Mouse (Mus musculus) v-Abl transformed pro-B cells (cell line): ENCODE data around the gene Dhh.

ENCODE experiments used
- in situ Hi-C, 2 experiments: fragments of 400-800 bp; cut with MboI; formaldehyde crosslinking; loops; one replicate each; pipeline ENCODE4 v1.15.1; 2025; ENCODE audit not compliant: unreplicated experiment in 2 of 2

Gene Dhh

GRCm38 (mm10) chr15:98917538-98918498, 19.5 kb upstream of the Dhh start, which contains the start of gene Lmbr1l:
Gene Lmbr1l (minus strand): TSS chr15:98918231.
- in situ Hi-C loops: loop anchor here in 1 of 2 experiments (25.0 kb wide), 1 partner anchor 1394 kb away; the partner anchor contains the start of gene Mettl7a1

GRCm38 (mm10) chr15:98917091-98917490, 18.8 kb upstream of the Dhh start:
- in situ Hi-C loops: loop anchor here in 1 of 2 experiments (25.0 kb wide), 1 partner anchor 1395 kb away; the partner anchor contains the start of gene Mettl7a1

- in situ Hi-C loops: loop anchor here in 1 of 2 experiments (25.0 kb wide), 1 partner anchor 1396 kb away; the partner anchor contains the start of gene Mettl7a1
Observed at GRCm38 (mm10) chr15:98916016-98916415, 17.7 kb upstream of the Dhh start.

GRCm38 (mm10) chr15:98914903-98915302, 16.6 kb upstream of the Dhh start:
- in situ Hi-C loops: loop anchor here in 1 of 2 experiments (25.0 kb wide), 1 partner anchor 1397 kb away; the partner anchor contains the start of gene Mettl7a1

- in situ Hi-C loops: loop anchor here in 1 of 2 experiments (25.0 kb wide), 1 partner anchor 1408 kb away; the partner anchor contains the start of gene Mettl7a1
Observed at GRCm38 (mm10) chr15:98904692-98905091, 6.4 kb upstream of the Dhh start.

GRCm38 (mm10) chr15:98902600-98902999, 4.3 kb upstream of the Dhh start:
- in situ Hi-C loops: loop anchor here in 1 of 2 experiments (25.0 kb wide), 1 partner anchor 1410 kb away; the partner anchor contains the start of gene Mettl7a1

- in situ Hi-C loops: loop anchor here in 1 of 2 experiments (25.0 kb wide), 1 partner anchor 1411 kb away; the partner anchor contains the start of gene Mettl7a1
Observed at GRCm38 (mm10) chr15:98901530-98901929, 3.2 kb upstream of the Dhh start.

- in situ Hi-C loops: loop anchor here in 1 of 2 experiments (10.0 kb wide), 1 partner anchor 207 kb away; no protein-coding TSS in a partner anchor
Observed at GRCm38 (mm10) chr15:98897495-98897894, 845 bp downstream of the Dhh start.

GRCm38 (mm10) chr15:98895635-98896589, 2.4 kb downstream of the Dhh start:
- in situ Hi-C loops: loop anchor here in 1 of 2 experiments (10.0 kb wide), 1 partner anchor 209 kb away; no protein-coding TSS in a partner anchor

GRCm38 (mm10) chr15:98894746-98895634, 3.4 kb downstream of the Dhh start:
- in situ Hi-C loops: loop anchor here (5.0 to 10.0 kb wide), 2 partner anchors 102 to 210 kb away; no protein-coding TSS in a partner anchor

GRCm38 (mm10) chr15:98893940-98894745, 4.2 kb downstream of the Dhh start, which contains the start of gene Rhebl1:
Gene Rhebl1 (minus strand): TSS chr15:98894540.
- in situ Hi-C loops: loop anchor here (5.0 to 10.0 kb wide), 2 partner anchors 103 to 211 kb away; no protein-coding TSS in a partner anchor

- in situ Hi-C loops: loop anchor here (5.0 to 10.0 kb wide), 2 partner anchors 104 to 212 kb away; no protein-coding TSS in a partner anchor
Observed at GRCm38 (mm10) chr15:98893036-98893435, 5.3 kb downstream of the Dhh start.

- in situ Hi-C loops: loop anchor here (5.0 to 10.0 kb wide), 2 partner anchors 105 to 213 kb away; no protein-coding TSS in a partner anchor
Observed at GRCm38 (mm10) chr15:98891907-98892606, 6.3 kb downstream of the Dhh start.

GRCm38 (mm10) chr15:98891198-98891742, 7.1 kb downstream of the Dhh start:
- in situ Hi-C loops: loop anchor here (5.0 to 10.0 kb wide), 2 partner anchors 106 to 214 kb away; no protein-coding TSS in a partner anchor

GRCm38 (mm10) chr15:98887526-98887925, 10.8 kb downstream of the Dhh start:
- in situ Hi-C loops: no loop called here

GRCm38 (mm10) chr15:98886667-98887387, 11.5 kb downstream of the Dhh start:
- in situ Hi-C loops: no loop called here
